Mouse (Mus musculus) forebrain, embryonic 13.5 days (tissue): Measurements from ENCODE around the gene Hnrnpul1. TPM values are rescaled to one million over a fixed set of nuclear protein-coding genes. Genes with fewer than 3 reads are reported as not detected.

Experiments used
- ATAC-seq: fragments of 200-750 bp; cut with Nextera tagmentation; 2 replicates; pipeline ENCODE4 v1.8.0; 2017
- H3K27ac ChIP-seq: fragments of 300-500 bp; sonication (generic); 2 replicates; pipeline ENCODE4 v1.5.1; 2015; ENCODE audit warnings: inconsistent platforms, mild to moderate bottlenecking, moderate library complexity
- H3K27me3 ChIP-seq: fragments of 300-500 bp; sonication (generic); 2 replicates; pipeline ENCODE4 v1.6.1; 2015; ENCODE audit warnings: mild to moderate bottlenecking, inconsistent platforms
- H3K36me3 ChIP-seq: fragments of 300-500 bp; sonication (generic); 2 replicates; pipeline ENCODE4 v1.6.1; 2015; ENCODE audit warnings: mild to moderate bottlenecking, inconsistent platforms; ENCODE audit not compliant: poor library complexity, severe bottlenecking
- H3K4me1 ChIP-seq: fragments of 300-500 bp; sonication (generic); 2 replicates; pipeline ENCODE4 v1.6.1; 2015; ENCODE audit warnings: inconsistent platforms
- H3K4me2 ChIP-seq: fragments of 300-500 bp; sonication (generic); 2 replicates; pipeline ENCODE4 v1.6.1; 2015; ENCODE audit warnings: inconsistent platforms, mild to moderate bottlenecking, moderate library complexity
- H3K4me3 ChIP-seq: fragments of 300-500 bp; sonication (generic); 2 replicates; pipeline ENCODE4 v1.5.1; 2015; ENCODE audit warnings: mild to moderate bottlenecking, inconsistent platforms
- H3K9ac ChIP-seq: fragments of 300-500 bp; sonication (generic); 2 replicates; pipeline ENCODE4 v1.6.1; 2015; ENCODE audit warnings: mild to moderate bottlenecking, inconsistent platforms
- H3K9me3 ChIP-seq: fragments of 300-500 bp; sonication (generic); replicated peaks from 2 replicates; pipeline ENCODE4 v1.6.1; 2016; ENCODE audit warnings: inconsistent platforms
- WGBS: fragments of 180-500 bp; shearing (Covaris S2); methylation state at CpG from one replicate; pipeline ENCODE4 v1.1.7; 2015; 5-methylcytosine and 5-hydroxymethylcytosine counted together
- polyA plus RNA-seq: library from polyadenylated mRNA; unstranded; fragments of >200 nt; fragmentation: Nextera tagmentation; extraction: Ambion mirVana; gene quantifications from 2 replicates; pipeline ENCODE4 v1.2.1, GENCODE M21; 2015

The Hnrnpul1 gene
- polyA plus RNA-seq, 1 experiment from 2014 or later = 65.0 TPM

- Histone ChIP-seq H3K27me3 (peaks cover 22% of the 10 kb centered on the region), H3K4me1 (0 out of 2 replicates have a peak, but pooled peaks cover 13% of the 10 kb centered on the region), H3K9ac (no peak overlapping the region; the same call in 1 of the 2 replicates), H3K36me3 (no peaks in the 10 kb centered on the region), H3K9me3 (no peaks in the 10 kb centered on the region; the same call in none of the 2 replicates), H3K27ac (no peak overlapping the region), H3K4me2 (peak overlapping the region; percentile 60), H3K4me3 (no peak overlapping the region)
- whole genome bisulfite sequencing = 17% methylated on average over 9 of the region's 10 CpGs
- 0 out of 2 replicates have a peak, but pooled peaks have one; percentile 31 for ATAC-seq
Measured at GRCm38 (mm10) chr7:25703793-25704494, 50.6 kb downstream of the Hnrnpul1 start.

GRCm38 (mm10) chr7:25702350-25702749, 52.2 kb downstream of the Hnrnpul1 start:
- ATAC-seq = no peak
- WGBS = 95% methylated on average over 2 of the region's 2 CpGs

GRCm38 (mm10) chr7:25700732-25701131, 53.8 kb downstream of the Hnrnpul1 start:
- Histone ChIP-seq H3K4me2 (no peak overlapping the region), H3K4me1 (0 out of 2 replicates have a peak, but pooled peaks cover 13% of the 10 kb centered on the region), H3K27me3 (peaks cover 17% of the 10 kb centered on the region), H3K9me3 (no peaks in the 10 kb centered on the region; the same call in none of the 2 replicates), H3K36me3 (no peaks in the 10 kb centered on the region), H3K4me3 (no peak overlapping the region), H3K9ac (no peak overlapping the region), H3K27ac (no peak overlapping the region)
- ATAC-seq = no peak
- WGBS = 78% methylated on average over 12 of the region's 12 CpGs

More at GRCm38 (mm10) chr7:25702350-25702749, 52.2 kb downstream of the Hnrnpul1 start:
- H3K4me3 ChIP-seq = no peak overlapping the region
- H3K4me1 ChIP-seq = 0 out of 2 replicates have a peak, but pooled peaks cover 13% of the 10 kb centered on the region
- no peaks in the 10 kb centered on the region; the same call in none of the 2 replicates for H3K9me3 ChIP-seq
- H3K4me2 ChIP-seq = no peak overlapping the region
- no peaks in the 10 kb centered on the region for H3K36me3 ChIP-seq
- H3K27ac ChIP-seq = no peak overlapping the region
- no peak overlapping the region for H3K9ac ChIP-seq
- H3K27me3 ChIP-seq = peaks cover 17% of the 10 kb centered on the region

GRCm38 (mm10) chr7:25699851-25700250, 54.7 kb downstream of the Hnrnpul1 start:
- no peak overlapping the region for H3K27ac ChIP-seq
- no peak overlapping the region for H3K9ac ChIP-seq
- H3K4me3 ChIP-seq = no peak overlapping the region
- H3K4me2 ChIP-seq = no peak overlapping the region
- peaks cover 16% of the 10 kb centered on the region for H3K27me3 ChIP-seq
- H3K36me3 ChIP-seq = no peaks in the 10 kb centered on the region
- H3K9me3 ChIP-seq = no peaks in the 10 kb centered on the region; the same call in none of the 2 replicates
- no peak for ATAC-seq
- H3K4me1 ChIP-seq = 0 out of 2 replicates have a peak, but pooled peaks cover 13% of the 10 kb centered on the region
- whole genome bisulfite sequencing = 53% methylated on average over 13 of the region's 13 CpGs

GRCm38 (mm10) chr7:25694104-25694503, 60.5 kb downstream of the Hnrnpul1 start:
- peaks cover 8% of the 10 kb centered on the region for H3K4me1 ChIP-seq
- no peak overlapping the region for H3K27ac ChIP-seq
- ATAC-seq = no peak
- H3K27me3 ChIP-seq = peaks cover 36% of the 10 kb centered on the region
- no peaks in the 10 kb centered on the region for H3K9me3 ChIP-seq
- 49% methylated on average over 8 of the region's 8 CpGs for WGBS
- no peaks in the 10 kb centered on the region for H3K36me3 ChIP-seq
- H3K9ac ChIP-seq = no peak overlapping the region
- H3K4me3 ChIP-seq = no peak overlapping the region
- H3K4me2 ChIP-seq = no peak overlapping the region

- H3K27ac ChIP-seq = no peak overlapping the region
- no peak for ATAC-seq
- WGBS = 34% methylated on average over 5 of the region's 5 CpGs
- H3K9me3 ChIP-seq = no peaks in the 10 kb centered on the region
- peaks cover 35% of the 10 kb centered on the region for H3K4me1 ChIP-seq
- no peak overlapping the region for H3K9ac ChIP-seq
- no peak overlapping the region for H3K4me3 ChIP-seq
- H3K36me3 ChIP-seq = peaks cover 4% of the 10 kb centered on the region; the same call in 1 of the 2 replicates
- peaks cover 71% of the 10 kb centered on the region for H3K27me3 ChIP-seq
- no peak overlapping the region for H3K4me2 ChIP-seq
Measured at GRCm38 (mm10) chr7:25690051-25690450, 64.5 kb downstream of the Hnrnpul1 start.

GRCm38 (mm10) chr7:25689603-25690021, 64.9 kb downstream of the Hnrnpul1 start:
- H3K9me3 ChIP-seq = no peaks in the 10 kb centered on the region
- peaks cover 4% of the 10 kb centered on the region; the same call in 1 of the 2 replicates for H3K36me3 ChIP-seq
- peak overlapping the region; percentile 66 for H3K4me2 ChIP-seq
- H3K9ac ChIP-seq = no peak overlapping the region
- WGBS = 12% methylated on average over 12 of the region's 12 CpGs
- H3K27ac ChIP-seq = no peak overlapping the region
- no peak for ATAC-seq
- peaks cover 35% of the 10 kb centered on the region for H3K4me1 ChIP-seq
- H3K27me3 ChIP-seq = peaks cover 76% of the 10 kb centered on the region
- peak overlapping the region; percentile 45 for H3K4me3 ChIP-seq

- H3K36me3 ChIP-seq = peaks cover 4% of the 10 kb centered on the region; the same call in 1 of the 2 replicates
- H3K9ac ChIP-seq = peak overlapping the region; percentile 38
- H3K9me3 ChIP-seq = no peaks in the 10 kb centered on the region
- peaks cover 77% of the 10 kb centered on the region for H3K27me3 ChIP-seq
- peaks cover 35% of the 10 kb centered on the region for H3K4me1 ChIP-seq
- no peak overlapping the region for H3K27ac ChIP-seq
- no peak for ATAC-seq
- peak overlapping the region; percentile 45 for H3K4me3 ChIP-seq
- peak overlapping the region; percentile 66 for H3K4me2 ChIP-seq
- WGBS = under 1% methylated on average over 46 of the region's 52 CpGs
Measured at GRCm38 (mm10) chr7:25688810-25689586, 65.6 kb downstream of the Hnrnpul1 start.

- peaks cover 77% of the 10 kb centered on the region for H3K27me3 ChIP-seq
- H3K4me2 ChIP-seq = peak overlapping the region; percentile 66
- peak overlapping the region; percentile 45 for H3K4me3 ChIP-seq
- peak overlapping the region; percentile 58 for H3K9ac ChIP-seq
- H3K36me3 ChIP-seq = peaks cover 14% of the 10 kb centered on the region; the same call in 1 of the 2 replicates
- no peak overlapping the region for H3K27ac ChIP-seq
- under 1% methylated on average over 47 of the region's 47 CpGs for WGBS
- H3K9me3 ChIP-seq = no peaks in the 10 kb centered on the region
- ATAC-seq = no peak
- H3K4me1 ChIP-seq = peaks cover 35% of the 10 kb centered on the region
Measured at GRCm38 (mm10) chr7:25687811-25688401, 66.7 kb downstream of the Hnrnpul1 start.

GRCm38 (mm10) chr7:25686680-25687531, 67.7 kb downstream of the Hnrnpul1 start, which contains the start of gene Tgfb1:
Gene Tgfb1, plus strand, starts transcription at chr7:25687002.
- under 1% methylated on average over 52 of the region's 69 CpGs for WGBS
- Histone ChIP-seq H3K4me2 (peak within 1 kb of the TSS; percentile 66), H3K36me3 (peaks cover 14% of the 10 kb centered on the region), H3K9me3 (no peaks in the 10 kb centered on the region), H3K27me3 (peaks cover 70% of the 10 kb centered on the region), H3K4me1 (peaks cover 39% of the 10 kb centered on the region), H3K27ac (no peak within 1 kb of the TSS), H3K9ac (peak within 1 kb of the TSS; percentile 59), H3K4me3 (peak within 1 kb of the TSS; percentile 45)
- peak; percentile 50 for ATAC-seq

- Histone ChIP-seq H3K4me1 (peaks cover 48% of the 10 kb centered on the region), H3K27ac (no peak overlapping the region), H3K9ac (no peak overlapping the region), H3K4me2 (no peak overlapping the region; the same call in 1 of the 2 replicates), H3K9me3 (no peaks in the 10 kb centered on the region), H3K27me3 (peaks cover 64% of the 10 kb centered on the region), H3K4me3 (no peak overlapping the region), H3K36me3 (peaks cover 14% of the 10 kb centered on the region)
- no peak for ATAC-seq
- WGBS = 72% methylated on average over 21 of the region's 21 CpGs
Measured at GRCm38 (mm10) chr7:25685926-25686470, 68.6 kb downstream of the Hnrnpul1 start.
